Mouse (Mus musculus): ENCODE results near the gene Aff1. TPM values are rescaled to one million over a fixed set of nuclear protein-coding genes. Genes with fewer than 3 reads are reported as not detected.

The Aff1 gene
- polyA plus RNA-seq, 1 experiment from 2014 or later, result 6.7 TPM

- H3K4me1 ChIP-seq, result peaks cover 7% of the 10 kb centered on the region
- no peak overlapping the region for H3K4me2 ChIP-seq
- no peak overlapping the region for H3K27ac ChIP-seq
- no peak overlapping the region for H3K9ac ChIP-seq
- no peaks in the 10 kb centered on the region for H3K27me3 ChIP-seq
- no peak overlapping the region for H3K4me3 ChIP-seq
- 66% methylated on average over 3 of the region's 3 CpGs for WGBS
- no peaks in the 10 kb centered on the region for H3K9me3 ChIP-seq
- ATAC-seq (ENCODE audit: borderline replicate concordance, extremely low read depth, low FRiP score, low TSS enrichment), result no peak
- no peaks in the 10 kb centered on the region for H3K36me3 ChIP-seq
Observed at GRCm38 (mm10) chr5:103799438-103799837, 107.3 kb downstream of the Aff1 start.

- Histone ChIP-seq H3K27ac (no peak overlapping the region), H3K4me2 (no peak overlapping the region), H3K4me3 (no peak overlapping the region), H3K36me3 (no peaks in the 10 kb centered on the region), H3K9me3 (no peaks in the 10 kb centered on the region), H3K9ac (no peak overlapping the region), H3K27me3 (no peaks in the 10 kb centered on the region), H3K4me1 (peaks cover 7% of the 10 kb centered on the region)
- 51% methylated on average over 5 of the region's 5 CpGs for WGBS
- no peak for ATAC-seq (ENCODE audit: borderline replicate concordance, extremely low read depth, low FRiP score, low TSS enrichment)
Observed at GRCm38 (mm10) chr5:103800009-103800408, 107.8 kb downstream of the Aff1 start.

- Histone ChIP-seq H3K9me3 (no peaks in the 10 kb centered on the region), H3K4me1 (peaks cover 7% of the 10 kb centered on the region), H3K4me2 (no peak overlapping the region), H3K9ac (no peak overlapping the region), H3K4me3 (no peak overlapping the region), H3K27ac (no peak overlapping the region), H3K36me3 (no peaks in the 10 kb centered on the region), H3K27me3 (no peaks in the 10 kb centered on the region)
- ATAC-seq (ENCODE audit: borderline replicate concordance, extremely low read depth, low FRiP score, low TSS enrichment), result no peak
- WGBS, result 85% methylated on average over 5 of the region's 5 CpGs
Observed at GRCm38 (mm10) chr5:103803386-103803785, 111.2 kb downstream of the Aff1 start.

- Histone ChIP-seq H3K27ac (no peak overlapping the region), H3K27me3 (no peaks in the 10 kb centered on the region), H3K4me1 (peaks cover 7% of the 10 kb centered on the region), H3K9ac (no peak overlapping the region), H3K36me3 (no peaks in the 10 kb centered on the region), H3K9me3 (no peaks in the 10 kb centered on the region), H3K4me2 (no peak overlapping the region), H3K4me3 (no peak overlapping the region)
- WGBS, result 15% methylated on average over 8 of the region's 8 CpGs
- no peak for ATAC-seq (ENCODE audit: borderline replicate concordance, extremely low read depth, low FRiP score, low TSS enrichment)
Observed at GRCm38 (mm10) chr5:103803927-103804590, 111.9 kb downstream of the Aff1 start.

- Histone ChIP-seq H3K36me3 (no peaks in the 10 kb centered on the region), H3K9ac (no peak overlapping the region)
Observed at GRCm38 (mm10) chr5:103806851-103807578, 114.8 kb downstream of the Aff1 start.

GRCm38 (mm10) chr5:103807637-103808312, 115.6 kb downstream of the Aff1 start:
- Histone ChIP-seq H3K4me3 (no peak overlapping the region), H3K9ac (no peak overlapping the region), H3K4me2 (no peak overlapping the region), H3K27ac (no peak overlapping the region), H3K9me3 (no peaks in the 10 kb centered on the region), H3K27me3 (no peaks in the 10 kb centered on the region), H3K36me3 (no peaks in the 10 kb centered on the region), H3K4me1 (peaks cover 7% of the 10 kb centered on the region)
- no peak for ATAC-seq (ENCODE audit: borderline replicate concordance, extremely low read depth, low FRiP score, low TSS enrichment)
- 57% methylated on average over 7 of the region's 7 CpGs for WGBS

More at GRCm38 (mm10) chr5:103806851-103807578, 114.8 kb downstream of the Aff1 start:
- ATAC-seq (ENCODE audit: borderline replicate concordance, extremely low read depth, low FRiP score, low TSS enrichment), result no peak
- no peak overlapping the region for H3K4me2 ChIP-seq
- no peaks in the 10 kb centered on the region for H3K27me3 ChIP-seq
- no peak overlapping the region for H3K27ac ChIP-seq
- peaks cover 7% of the 10 kb centered on the region for H3K4me1 ChIP-seq
- H3K4me3 ChIP-seq, result no peak overlapping the region
- WGBS, result 64% methylated on average over 17 of the region's 17 CpGs
- no peaks in the 10 kb centered on the region for H3K9me3 ChIP-seq

GRCm38 (mm10) chr5:103809674-103810330, 117.6 kb downstream of the Aff1 start:
- Histone ChIP-seq H3K36me3 (no peaks in the 10 kb centered on the region), H3K4me2 (no peak overlapping the region), H3K27me3 (no peaks in the 10 kb centered on the region), H3K9me3 (no peaks in the 10 kb centered on the region), H3K4me3 (no peak overlapping the region), H3K9ac (no peak overlapping the region), H3K27ac (no peak overlapping the region), H3K4me1 (peaks cover 4% of the 10 kb centered on the region; the same call in 1 of the 2 replicates)
- ATAC-seq (ENCODE audit: borderline replicate concordance, extremely low read depth, low FRiP score, low TSS enrichment), result no peak
- 90% methylated on average over 7 of the region's 7 CpGs for WGBS

- Histone ChIP-seq H3K36me3 (no peaks in the 10 kb centered on the region), H3K9me3 (no peaks in the 10 kb centered on the region), H3K4me1 (peaks cover 7% of the 10 kb centered on the region), H3K4me3 (no peak overlapping the region), H3K9ac (no peak overlapping the region), H3K4me2 (no peak overlapping the region), H3K27ac (no peak overlapping the region), H3K27me3 (no peaks in the 10 kb centered on the region)
- WGBS, result 78% methylated on average over 5 of the region's 5 CpGs
- no peak for ATAC-seq (ENCODE audit: borderline replicate concordance, extremely low read depth, low FRiP score, low TSS enrichment)
Observed at GRCm38 (mm10) chr5:103813291-103813690, 121.1 kb downstream of the Aff1 start.

GRCm38 (mm10) chr5:103813997-103814542, 121.9 kb downstream of the Aff1 start:
- H3K36me3 ChIP-seq, result no peaks in the 10 kb centered on the region
- no peak overlapping the region for H3K27ac ChIP-seq
- 71% methylated on average over 12 of the region's 12 CpGs for whole genome bisulfite sequencing
- H3K4me1 ChIP-seq, result peaks cover 7% of the 10 kb centered on the region
- H3K4me3 ChIP-seq, result no peak overlapping the region
- H3K27me3 ChIP-seq, result no peaks in the 10 kb centered on the region
- H3K9ac ChIP-seq, result no peak overlapping the region
- no peak for ATAC-seq (ENCODE audit: borderline replicate concordance, extremely low read depth, low FRiP score, low TSS enrichment)
- H3K9me3 ChIP-seq, result no peaks in the 10 kb centered on the region
- no peak overlapping the region for H3K4me2 ChIP-seq

- H3K27ac ChIP-seq, result peak overlapping the region; percentile 52; the same call in 1 of the 2 replicates
Observed at GRCm38 (mm10) chr5:103814551-103815248, 122.5 kb downstream of the Aff1 start.

GRCm38 (mm10) chr5:103815249-103815617, 123.1 kb downstream of the Aff1 start:
- no peak for ATAC-seq (ENCODE audit: borderline replicate concordance, extremely low read depth, low FRiP score, low TSS enrichment)
- Histone ChIP-seq H3K9me3 (no peaks in the 10 kb centered on the region), H3K36me3 (no peaks in the 10 kb centered on the region), H3K4me1 (peaks cover 7% of the 10 kb centered on the region), H3K27ac (peak overlapping the region; percentile 52; the same call in 1 of the 2 replicates), H3K9ac (no peak overlapping the region), H3K4me3 (no peak overlapping the region), H3K4me2 (no peak overlapping the region), H3K27me3 (no peaks in the 10 kb centered on the region)
- 17% methylated on average over 4 of the region's 4 CpGs for WGBS

More at GRCm38 (mm10) chr5:103814551-103815248, 122.5 kb downstream of the Aff1 start:
- no peak overlapping the region for H3K4me2 ChIP-seq
- H3K4me3 ChIP-seq, result no peak overlapping the region
- 39% methylated on average over 16 of the region's 16 CpGs for WGBS
- no peak overlapping the region for H3K9ac ChIP-seq
- H3K4me1 ChIP-seq, result peaks cover 7% of the 10 kb centered on the region
- no peak for ATAC-seq (ENCODE audit: borderline replicate concordance, extremely low read depth, low FRiP score, low TSS enrichment)
- H3K27me3 ChIP-seq, result no peaks in the 10 kb centered on the region
- no peaks in the 10 kb centered on the region for H3K9me3 ChIP-seq
- H3K36me3 ChIP-seq, result no peaks in the 10 kb centered on the region
